Mouse (Mus musculus): ENCODE results near the gene Nav2.

Nav2 gene

DNA sequence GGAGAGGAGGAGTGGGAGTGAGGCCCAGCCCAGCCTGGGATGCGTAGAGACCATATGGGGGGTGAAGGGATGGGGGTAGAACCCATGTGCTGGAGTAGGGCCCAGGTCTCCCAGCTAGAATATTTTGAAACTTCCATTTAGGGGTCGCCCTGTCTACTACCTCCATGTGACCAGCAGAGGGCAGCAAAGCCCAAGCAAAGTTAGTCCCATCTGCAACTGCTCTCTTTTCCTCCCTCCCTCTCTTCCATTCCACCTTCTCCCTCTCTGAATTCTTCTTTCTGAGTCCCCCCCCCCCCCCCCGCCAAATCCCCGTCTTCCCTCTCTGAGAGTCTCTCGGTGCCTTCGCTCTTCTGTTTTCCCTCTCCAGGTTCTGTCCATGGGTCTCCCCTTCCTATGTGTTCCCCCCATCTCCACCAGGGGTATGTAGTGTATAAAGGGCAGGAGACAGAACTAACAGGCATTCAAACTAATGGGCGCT is 707.8 kb downstream of the Nav2 start:
- DNase-seq (ENCODE audit: low spot score in 2 of 2): peak in 1 of 2 experiments; percentile 17

DNA sequence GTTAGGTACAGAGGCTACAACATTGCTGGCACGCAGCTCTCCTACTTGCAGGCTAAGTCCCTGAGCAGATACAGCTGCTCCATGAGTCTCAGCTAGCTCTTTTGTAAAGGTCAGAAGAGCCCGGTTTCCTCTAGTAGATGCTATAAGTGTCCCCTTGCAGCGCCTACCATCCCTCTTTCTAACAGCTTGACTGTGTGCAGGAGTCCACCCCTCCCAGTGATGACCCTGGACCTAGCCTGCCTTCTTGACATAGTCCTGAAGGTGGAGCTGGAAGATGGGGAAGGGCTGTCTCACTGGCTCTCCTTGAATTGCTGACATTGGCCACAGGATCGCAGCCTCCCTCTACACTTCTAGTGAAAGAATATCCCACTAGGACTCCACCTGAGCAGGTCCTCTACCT is 708.6 kb downstream of the Nav2 start:
- DNase-seq (ENCODE audit: low spot score in 2 of 2): no peak

DNA sequence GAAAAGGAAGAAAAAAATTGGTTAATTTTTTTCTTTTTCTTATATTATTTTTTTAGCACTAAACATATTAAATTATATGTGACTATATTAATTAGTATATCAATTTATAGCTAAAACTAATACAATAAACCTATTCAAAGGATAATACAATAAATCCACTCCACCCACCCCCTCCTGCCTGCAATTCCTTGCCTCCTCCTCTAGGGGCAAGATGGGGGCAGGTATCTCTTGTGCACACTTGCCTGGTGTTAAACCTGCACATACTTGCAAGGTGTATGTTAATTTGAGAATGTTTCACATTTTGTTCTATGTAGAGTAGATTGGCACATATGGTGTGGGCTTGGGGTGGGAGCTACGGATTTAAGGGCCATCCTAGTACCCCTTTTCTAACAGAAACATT is 711.6 kb downstream of the Nav2 start:
- no peak for DNase-seq (ENCODE audit: low spot score in 2 of 2)

DNA sequence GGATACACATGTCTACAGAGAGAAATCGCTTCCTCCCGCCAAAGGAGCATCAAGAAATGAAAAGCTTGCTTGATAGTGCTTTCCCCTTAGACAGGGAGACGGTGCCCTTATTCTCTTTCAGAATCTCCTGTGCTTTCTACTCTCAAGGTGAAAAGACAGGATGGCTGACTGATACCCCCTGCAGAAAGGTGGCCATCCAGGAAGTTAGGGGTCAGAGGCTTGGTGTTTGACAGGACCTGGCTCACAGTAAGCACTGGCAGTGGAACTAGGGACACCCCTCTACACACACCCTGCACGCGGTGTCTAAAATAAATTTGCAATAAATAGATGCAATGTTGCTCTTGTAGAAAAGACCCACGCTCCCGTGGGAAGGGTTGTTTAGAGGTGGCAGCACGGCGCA is 723.4 kb downstream of the Nav2 start:
- DNase-seq (ENCODE audit: low spot score in 2 of 2): no peak

DNA sequence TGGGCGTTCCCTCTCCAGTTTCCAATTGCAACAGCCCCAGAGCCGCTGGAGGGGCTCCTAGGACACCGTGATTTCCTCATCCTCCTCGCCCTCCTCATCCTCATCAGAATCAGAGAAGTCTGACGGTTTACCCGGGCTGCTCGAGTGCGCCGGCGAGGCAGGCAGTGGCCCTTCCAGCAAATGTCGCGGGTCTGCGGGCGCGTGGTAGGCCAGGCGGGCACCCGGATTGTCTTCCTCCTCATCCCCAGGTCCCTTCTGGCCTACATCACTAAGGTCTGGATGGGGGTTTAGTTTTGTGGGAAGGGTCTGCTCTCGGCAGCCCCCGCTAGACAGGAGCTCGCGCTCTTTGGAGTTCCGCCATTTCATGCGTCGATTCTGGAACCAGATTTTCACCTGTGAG is 723.9 kb downstream of the Nav2 start:
- DNase-seq (ENCODE audit: low spot score in 2 of 2): no peak

DNA sequence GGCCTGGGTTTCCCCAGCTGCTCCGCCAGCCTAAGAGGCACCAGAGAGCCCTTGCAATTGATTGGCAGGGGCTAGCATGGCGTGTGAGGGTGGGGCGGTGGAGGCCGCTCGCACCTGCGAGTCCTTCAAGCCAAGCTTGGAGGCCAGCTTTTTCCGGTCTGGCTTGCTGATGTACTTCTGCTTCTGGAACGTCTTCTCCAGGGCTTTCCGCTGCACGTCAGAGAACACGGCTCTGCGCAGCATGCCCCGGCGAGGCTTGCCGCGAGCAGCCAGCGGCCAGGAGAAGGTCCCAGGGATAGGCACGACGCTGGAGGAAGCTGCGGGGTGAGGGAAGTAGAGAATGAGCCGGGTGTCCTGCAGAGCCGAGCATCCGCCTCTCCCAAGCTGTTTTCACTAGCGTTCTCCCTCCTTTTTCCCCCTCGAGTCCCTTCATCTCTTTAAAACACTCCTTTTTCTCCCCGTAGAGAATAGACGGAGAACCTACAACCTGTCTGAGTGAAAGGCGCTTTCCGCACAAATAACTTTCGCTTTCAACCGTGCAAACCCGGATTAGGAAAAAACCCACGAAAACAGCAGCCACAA is 725.0 kb downstream of the Nav2 start:
- no peak for DNase-seq (ENCODE audit: low spot score in 2 of 2)

DNA sequence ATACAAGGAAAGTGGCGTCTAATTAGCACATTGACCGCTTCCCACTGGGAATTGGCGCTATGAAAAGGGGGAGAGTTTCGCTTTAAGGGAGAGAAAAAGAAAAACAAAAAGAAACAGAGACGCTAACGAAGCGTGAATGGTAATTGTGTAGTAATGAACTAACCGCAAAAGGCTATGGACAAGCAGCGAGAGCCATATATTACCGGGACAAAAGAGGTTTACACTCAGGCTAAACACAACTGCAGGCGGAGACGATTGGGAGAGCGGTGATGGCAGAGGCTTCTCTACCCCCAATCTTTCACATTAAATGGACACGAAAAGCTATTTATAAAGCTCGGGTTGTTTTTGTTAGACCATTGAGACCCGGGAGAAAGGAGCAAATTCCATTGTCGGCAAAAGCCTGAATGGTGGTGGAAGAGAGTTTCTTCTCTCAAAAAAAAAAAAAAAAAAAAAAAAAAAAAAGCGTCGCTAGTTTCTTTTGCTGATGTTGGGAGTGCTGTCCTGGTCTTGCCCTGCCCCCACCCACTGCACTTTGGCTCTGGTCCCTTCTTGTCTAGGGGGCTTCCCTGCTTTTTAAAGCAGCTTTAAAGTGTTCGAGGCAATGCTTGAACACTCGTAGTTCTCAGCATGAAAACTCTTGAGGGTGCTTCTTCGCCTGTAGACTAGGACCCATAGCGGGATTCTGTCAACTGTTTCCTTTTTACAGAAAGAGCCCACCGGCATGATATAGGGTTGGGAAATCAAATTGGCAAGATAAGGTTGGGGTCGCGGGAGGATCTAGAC is 726.0 kb downstream of the Nav2 start:
- DNase-seq (ENCODE audit: low spot score in 2 of 2): no peak

DNA sequence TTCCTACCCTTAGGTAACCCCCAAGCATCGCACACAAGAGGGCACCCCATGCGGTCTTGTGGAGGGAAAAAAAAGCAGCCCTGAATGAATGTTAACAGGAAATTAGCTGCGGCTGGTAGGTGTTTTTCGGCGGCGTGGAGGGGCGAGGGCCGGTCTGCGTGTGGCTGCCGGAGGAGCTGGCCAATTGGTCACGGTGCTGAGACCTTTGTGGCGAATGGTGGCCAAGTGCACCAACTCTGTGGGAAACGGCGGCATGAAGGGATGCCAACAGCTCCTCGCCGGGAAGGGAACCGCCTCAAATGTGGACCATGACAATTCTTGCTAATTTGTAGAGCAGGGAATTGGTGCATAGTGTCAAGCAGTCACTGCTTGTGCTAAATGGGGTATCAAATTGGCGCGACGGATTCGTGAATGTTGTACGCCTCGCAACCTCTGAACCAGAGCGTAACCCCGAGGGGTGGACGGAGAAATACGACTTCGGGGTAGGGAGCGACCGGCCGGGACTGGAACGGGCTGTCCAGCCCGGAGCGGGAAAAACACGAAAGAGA is 726.6 kb downstream of the Nav2 start:
- no peak for DNase-seq (ENCODE audit: low spot score in 2 of 2)

DNA sequence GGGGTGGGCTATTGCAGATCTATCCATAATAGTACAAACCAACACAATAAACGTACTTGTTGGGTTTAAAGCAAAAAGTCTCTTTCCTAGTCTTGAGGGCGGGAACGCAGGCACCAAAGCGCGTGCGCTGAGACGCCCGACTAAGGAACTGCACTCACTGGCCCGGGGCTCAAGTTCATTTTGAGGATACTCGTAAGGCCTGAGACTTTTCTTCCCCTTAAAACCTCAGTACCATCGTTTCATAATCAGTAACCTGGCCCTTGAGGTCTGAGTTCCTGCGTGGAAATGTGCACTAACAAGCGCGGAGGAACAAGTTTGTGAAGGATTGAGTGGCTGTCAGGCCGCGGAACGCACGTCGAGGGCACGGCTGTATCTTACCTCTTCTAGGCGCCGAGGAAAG is 727.5 kb downstream of the Nav2 start:
- DNase-seq (ENCODE audit: low spot score in 2 of 2): no peak

DNA sequence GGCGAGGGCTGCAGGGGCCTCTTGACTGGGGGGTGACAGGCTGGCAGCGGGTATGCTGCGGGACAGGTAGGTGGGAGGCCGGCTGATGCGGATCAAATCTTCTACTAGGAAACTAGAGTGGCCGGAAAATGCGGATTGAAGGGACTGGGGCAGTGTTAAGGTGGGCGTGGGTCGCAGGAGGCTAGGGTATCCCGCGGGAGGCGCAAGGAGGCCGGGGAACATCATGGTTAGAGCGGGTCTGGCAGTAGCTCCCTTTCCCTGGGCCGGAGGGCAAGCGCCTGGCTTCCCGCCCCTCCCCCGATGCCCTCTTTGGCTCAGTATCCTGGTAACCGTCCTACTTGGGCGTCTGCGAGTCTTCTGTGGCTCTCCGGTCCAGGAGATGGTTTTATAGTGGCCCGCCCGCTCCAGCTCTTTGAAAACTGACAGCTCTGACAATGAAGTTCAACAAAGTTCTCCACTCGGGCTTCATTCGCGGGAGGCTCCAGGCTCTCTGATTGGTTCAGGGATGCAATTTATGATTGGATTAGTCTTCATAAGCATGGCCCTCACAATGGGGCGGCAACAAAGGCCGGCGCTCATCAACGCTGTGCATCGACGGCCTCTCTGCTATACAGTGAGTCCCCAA is 728.1 kb downstream of the Nav2 start, which contains the start of gene Dbx1:
Gene Dbx1, minus strand, starts transcription at position 359 of the 625 bp plus-strand sequence.
- no peak for DNase-seq (ENCODE audit: low spot score in 2 of 2)

DNA sequence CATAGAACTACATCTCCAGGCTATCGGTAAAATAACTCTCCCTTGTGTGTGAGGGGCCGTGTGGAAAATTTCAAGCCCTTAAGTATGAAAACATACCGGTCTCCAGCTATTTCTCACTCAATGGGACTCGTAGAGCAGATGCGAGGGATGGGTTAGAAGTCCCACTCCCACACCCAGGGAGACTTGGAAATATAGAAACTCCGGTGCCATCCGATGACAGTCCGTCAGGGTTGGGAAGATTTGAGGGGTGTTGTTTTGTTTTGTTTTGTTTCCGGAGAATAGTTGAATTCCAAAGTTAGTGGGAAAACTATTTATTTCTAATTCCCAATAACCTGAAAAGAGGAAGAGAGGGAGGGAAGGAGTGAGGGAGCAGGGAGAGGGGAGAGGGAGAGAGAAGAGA is 728.8 kb downstream of the Nav2 start:
- no peak for DNase-seq (ENCODE audit: low spot score in 2 of 2)

DNA sequence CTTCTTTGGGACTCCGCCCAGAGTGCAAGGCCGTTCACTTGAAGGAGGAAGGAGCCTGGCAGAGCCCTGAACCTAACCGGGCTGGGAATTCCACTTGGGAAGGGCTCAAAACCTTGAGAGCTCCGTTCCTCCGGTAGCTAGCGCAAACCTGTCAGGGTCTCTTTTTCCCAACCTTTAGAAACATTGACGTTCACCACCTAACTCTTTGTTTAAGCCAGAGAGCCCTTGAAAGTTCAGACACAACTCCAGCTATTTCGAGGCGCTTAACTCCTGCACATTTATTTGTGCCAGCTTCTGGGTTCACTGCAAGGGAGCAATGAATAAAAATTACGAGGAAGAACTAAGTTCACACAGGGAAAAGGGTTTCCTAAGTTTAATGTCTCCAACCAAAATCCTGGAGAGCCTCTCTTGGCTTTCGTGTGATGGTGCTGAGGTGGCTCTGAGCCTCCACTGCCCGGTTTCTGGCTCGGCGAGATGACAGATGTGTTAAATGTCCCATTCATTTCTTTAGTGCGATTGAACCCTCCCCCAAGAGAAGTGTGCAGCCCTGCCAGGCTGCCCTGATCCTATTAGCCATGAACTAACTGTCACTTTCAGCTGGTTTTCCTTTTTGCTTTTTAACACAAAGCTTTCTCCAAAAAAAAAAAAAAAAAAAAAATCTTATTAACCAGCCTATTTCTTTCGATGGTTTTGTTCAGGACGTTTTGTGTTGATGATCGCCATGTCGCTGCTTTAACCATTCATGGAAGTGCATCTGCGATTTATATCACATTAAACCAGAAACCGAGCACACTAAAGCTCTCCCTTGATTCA is 729.5 kb downstream of the Nav2 start:
- DNase-seq (ENCODE audit: low spot score in 2 of 2): no peak

DNA sequence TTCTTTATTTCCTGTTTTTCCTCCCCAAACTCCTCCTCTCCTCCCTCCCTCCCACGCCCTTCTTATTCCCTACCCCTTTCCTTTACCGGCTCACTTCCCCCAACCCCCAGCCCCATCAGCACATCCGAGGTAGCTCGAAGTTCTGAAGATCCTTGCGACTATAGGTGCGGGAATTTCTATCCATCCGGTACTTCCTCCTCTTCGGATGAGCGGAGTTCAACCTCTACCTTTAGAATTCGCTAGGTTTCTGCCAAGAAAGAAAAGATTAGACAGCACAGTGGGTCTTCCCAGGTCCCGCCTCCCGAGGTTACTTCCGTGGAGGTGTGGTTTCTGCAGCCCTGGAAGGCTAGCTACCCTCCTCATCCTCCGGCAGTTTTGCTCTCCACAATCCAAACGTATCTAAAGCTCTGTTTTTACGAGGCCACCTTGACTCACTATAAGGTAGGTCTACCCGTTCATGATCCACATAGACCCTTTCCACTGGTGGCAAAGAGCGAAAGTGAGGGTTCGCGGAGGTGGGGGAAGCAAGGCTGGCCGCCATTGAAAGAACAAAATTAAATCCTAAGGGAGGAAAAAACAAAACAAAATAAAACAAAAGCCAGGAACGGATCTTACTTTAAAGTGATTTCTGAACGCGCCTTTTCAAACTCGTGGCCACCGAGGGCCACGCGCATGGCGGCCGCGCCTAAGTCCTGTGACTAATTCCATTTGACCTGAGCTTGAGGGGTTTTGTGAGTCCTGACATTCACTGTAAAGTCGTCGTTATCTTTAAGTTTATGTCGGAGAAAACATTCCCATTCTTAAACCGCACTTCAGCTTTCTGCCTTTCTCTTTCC is 730.6 kb downstream of the Nav2 start:
- no peak for DNase-seq (ENCODE audit: low spot score in 2 of 2)

DNA sequence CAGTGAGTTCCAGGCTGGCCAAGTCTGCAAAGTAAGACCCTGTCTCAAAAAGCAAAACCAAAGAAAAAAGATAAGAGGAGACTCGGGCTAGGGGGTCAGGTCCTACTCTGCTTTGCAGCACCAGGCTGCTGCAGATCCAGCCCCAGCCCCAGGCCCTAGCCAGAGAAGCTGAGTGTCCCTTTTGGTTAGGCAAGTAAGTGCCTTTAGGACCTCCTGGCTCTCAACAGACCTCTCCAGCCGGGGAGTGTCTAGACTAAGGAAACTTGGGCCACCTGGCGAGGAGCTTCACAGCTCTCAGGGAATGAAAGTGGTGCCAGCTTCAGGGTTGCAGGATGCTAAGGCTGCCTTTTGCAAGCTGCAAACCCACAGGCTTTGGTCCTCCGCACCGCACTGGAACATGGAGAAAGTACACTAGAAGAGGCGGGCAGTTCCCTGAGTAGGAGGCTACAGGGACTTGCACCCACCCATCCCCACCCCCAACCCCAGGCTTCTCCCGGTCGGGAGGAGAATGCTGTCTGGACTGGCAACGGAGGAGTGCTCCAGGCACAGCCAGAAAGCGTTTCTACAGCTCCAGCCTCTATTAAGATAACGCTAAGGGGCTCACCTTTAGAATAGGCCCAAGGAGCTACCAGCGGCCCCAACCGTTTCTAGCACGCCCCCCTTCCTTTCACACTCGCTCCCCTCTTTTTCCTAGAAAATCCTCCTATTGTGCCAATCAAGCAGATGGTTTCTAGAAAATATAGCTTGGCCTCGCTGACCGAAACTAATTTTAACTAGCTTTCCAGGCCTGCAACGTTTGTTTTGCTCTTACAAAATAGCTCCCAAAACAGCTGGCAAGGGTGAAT is 731.6 kb downstream of the Nav2 start:
- no peak for DNase-seq (ENCODE audit: low spot score in 2 of 2)

DNA sequence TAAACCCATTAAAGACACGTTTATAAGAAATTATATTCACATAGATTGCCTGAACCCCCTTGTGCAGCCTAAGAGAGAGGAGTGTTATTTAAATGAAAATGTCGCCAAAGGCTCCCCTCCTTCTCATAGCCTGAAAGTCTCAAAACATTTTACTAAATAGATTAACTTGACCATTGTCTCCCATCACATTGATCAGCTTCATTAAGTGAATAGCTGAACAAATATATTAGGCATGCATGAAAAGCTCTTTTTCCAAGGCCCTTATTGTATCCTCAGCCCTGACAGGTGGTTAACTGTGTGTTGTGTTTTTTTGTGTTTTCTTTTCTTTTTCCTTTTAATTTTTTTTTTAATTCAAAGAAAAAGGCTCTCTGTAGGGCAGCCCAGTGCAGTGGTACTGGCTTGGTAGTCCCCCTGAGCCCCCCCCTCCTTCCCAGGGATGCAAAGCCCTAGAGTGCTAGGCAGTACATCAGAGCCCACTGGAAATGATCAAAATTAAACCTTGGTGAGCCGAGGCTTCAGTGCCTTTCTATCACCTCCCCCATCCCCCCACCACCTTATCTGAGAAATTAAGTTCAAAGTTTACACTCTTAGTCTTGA is 732.3 kb downstream of the Nav2 start:
- no peak for DNase-seq (ENCODE audit: low spot score in 2 of 2)
